Mouse (Mus musculus): ENCODE data around the gene Clasp1. TPM values are rescaled to one million over a fixed set of nuclear protein-coding genes. Genes with fewer than 3 reads are reported as not detected.

Clasp1 gene
- polyA plus RNA-seq, 1 experiment from 2014 or later = 117 TPM

GRCm38 (mm10) chr1:118438332-118438731 lies 49.5 kb downstream of the Clasp1 start:
- H3K27me3 ChIP-seq = no peaks in the 10 kb centered on the region
- no peaks in the 10 kb centered on the region for H3K36me3 ChIP-seq
- no peak overlapping the region for H3K27ac ChIP-seq
- no peak overlapping the region for H3K4me2 ChIP-seq
- H3K9ac ChIP-seq = no peak overlapping the region
- no peaks in the 10 kb centered on the region for H3K9me3 ChIP-seq
- no peak overlapping the region for H3K4me3 ChIP-seq
- no peak for ATAC-seq (ENCODE audit: low FRiP score)
- H3K4me1 ChIP-seq (replicated peaks) = peaks cover 26% of the 10 kb centered on the region

DNA sequence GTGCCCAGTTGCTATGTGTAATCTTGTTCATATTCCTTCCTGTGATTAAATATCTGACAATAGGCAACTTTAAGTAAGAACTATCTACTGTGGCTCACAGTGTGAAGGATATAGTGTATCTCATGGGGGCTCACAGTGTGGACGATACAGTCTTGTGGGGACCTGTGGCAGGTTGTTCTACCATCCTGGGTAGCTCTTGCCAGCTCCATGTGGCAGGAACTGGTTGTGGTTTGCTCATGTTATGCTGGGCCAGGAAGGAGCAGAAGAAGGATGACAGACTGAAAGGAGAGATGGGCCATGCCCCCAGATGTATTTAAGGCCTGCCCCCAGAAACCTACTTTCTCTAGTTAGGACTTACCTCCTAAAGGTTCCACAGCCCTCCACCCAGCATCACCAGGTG lies 51.7 kb downstream of the Clasp1 start:
- 97% methylated on average over 1 of the region's 1 CpGs for WGBS
- Histone ChIP-seq H3K4me1 (replicated peaks) (peaks cover 31% of the 10 kb centered on the region), H3K27me3 (no peaks in the 10 kb centered on the region), H3K9me3 (no peaks in the 10 kb centered on the region), H3K4me3 (no peak overlapping the region), H3K4me2 (no peak overlapping the region), H3K36me3 (no peaks in the 10 kb centered on the region), H3K27ac (no peak overlapping the region), H3K9ac (no peak overlapping the region)
- ATAC-seq (ENCODE audit: low FRiP score) = no peak

DNA sequence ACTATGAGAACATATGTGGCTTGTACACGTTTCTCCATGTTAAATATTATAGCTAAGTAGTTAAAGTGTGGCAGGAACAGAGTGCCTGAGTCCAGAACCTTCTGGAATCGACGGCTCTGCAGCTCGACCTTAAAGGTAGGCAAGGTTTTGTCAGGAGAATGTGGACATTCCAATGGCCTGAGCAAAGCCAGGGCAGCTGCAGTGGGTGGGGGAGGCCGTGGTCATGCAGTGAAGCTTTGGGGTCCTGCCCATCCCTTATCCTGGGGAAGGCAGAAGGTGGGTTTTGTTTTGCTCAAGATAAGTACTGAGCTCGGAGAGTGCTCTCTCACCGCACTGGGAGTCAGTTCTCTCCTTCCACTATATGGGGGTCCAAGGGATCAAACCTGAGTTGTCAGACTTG lies 55.6 kb downstream of the Clasp1 start:
- no peak for ATAC-seq (ENCODE audit: low FRiP score)
- Histone ChIP-seq H3K4me2 (no peak overlapping the region), H3K27ac (no peak overlapping the region), H3K9ac (no peak overlapping the region), H3K9me3 (no peaks in the 10 kb centered on the region), H3K4me3 (no peak overlapping the region), H3K27me3 (no peaks in the 10 kb centered on the region), H3K4me1 (replicated peaks) (peaks cover 45% of the 10 kb centered on the region), H3K36me3 (no peaks in the 10 kb centered on the region)
- WGBS = 92% methylated on average over 7 of the region's 7 CpGs

- Histone ChIP-seq H3K4me2 (no peak overlapping the region), H3K9me3 (no peaks in the 10 kb centered on the region), H3K9ac (no peak overlapping the region), H3K27me3 (no peaks in the 10 kb centered on the region), H3K36me3 (no peaks in the 10 kb centered on the region), H3K4me1 (replicated peaks) (peaks cover 40% of the 10 kb centered on the region), H3K4me3 (no peak overlapping the region), H3K27ac (peak overlapping the region; percentile 18)
- ATAC-seq (ENCODE audit: low FRiP score) = no peak
- 76% methylated on average over 3 of the region's 3 CpGs for WGBS
These were observed 56.1 kb downstream of the Clasp1 start for GRCm38 (mm10) chr1:118444988-118445387.

GRCm38 (mm10) chr1:118445441-118445840 lies 56.6 kb downstream of the Clasp1 start:
- Histone ChIP-seq H3K4me2 (no peak overlapping the region), H3K4me3 (no peak overlapping the region), H3K4me1 (replicated peaks) (peaks cover 40% of the 10 kb centered on the region), H3K36me3 (no peaks in the 10 kb centered on the region), H3K9ac (no peak overlapping the region), H3K9me3 (no peaks in the 10 kb centered on the region), H3K27me3 (no peaks in the 10 kb centered on the region), H3K27ac (peak overlapping the region; percentile 18)
- no peak for ATAC-seq (ENCODE audit: low FRiP score)
- 75% methylated on average over 6 of the region's 6 CpGs for WGBS

- Histone ChIP-seq H3K4me1 (replicated peaks) (peaks cover 40% of the 10 kb centered on the region), H3K4me3 (no peak overlapping the region), H3K36me3 (no peaks in the 10 kb centered on the region), H3K9me3 (no peaks in the 10 kb centered on the region), H3K27ac (no peak overlapping the region), H3K27me3 (no peaks in the 10 kb centered on the region), H3K9ac (no peak overlapping the region), H3K4me2 (no peak overlapping the region)
- ATAC-seq (ENCODE audit: low FRiP score) = no peak
- 92% methylated on average over 3 of the region's 3 CpGs for WGBS
These were observed 57.1 kb downstream of the Clasp1 start for GRCm38 (mm10) chr1:118446006-118446405.

GRCm38 (mm10) chr1:118447131-118447530 lies 58.3 kb downstream of the Clasp1 start:
- Histone ChIP-seq H3K27ac (no peak overlapping the region), H3K4me1 (replicated peaks) (peaks cover 37% of the 10 kb centered on the region), H3K4me2 (no peak overlapping the region), H3K36me3 (no peaks in the 10 kb centered on the region), H3K9me3 (no peaks in the 10 kb centered on the region), H3K4me3 (no peak overlapping the region), H3K9ac (no peak overlapping the region), H3K27me3 (no peaks in the 10 kb centered on the region)
- ATAC-seq (ENCODE audit: low FRiP score) = no peak
- 88% methylated on average over 2 of the region's 2 CpGs for WGBS

GRCm38 (mm10) chr1:118448214-118448613 lies 59.4 kb downstream of the Clasp1 start:
- Histone ChIP-seq H3K4me3 (no peak overlapping the region), H3K4me2 (no peak overlapping the region)
- 93% methylated on average over 1 of the region's 1 CpGs for WGBS

DNA sequence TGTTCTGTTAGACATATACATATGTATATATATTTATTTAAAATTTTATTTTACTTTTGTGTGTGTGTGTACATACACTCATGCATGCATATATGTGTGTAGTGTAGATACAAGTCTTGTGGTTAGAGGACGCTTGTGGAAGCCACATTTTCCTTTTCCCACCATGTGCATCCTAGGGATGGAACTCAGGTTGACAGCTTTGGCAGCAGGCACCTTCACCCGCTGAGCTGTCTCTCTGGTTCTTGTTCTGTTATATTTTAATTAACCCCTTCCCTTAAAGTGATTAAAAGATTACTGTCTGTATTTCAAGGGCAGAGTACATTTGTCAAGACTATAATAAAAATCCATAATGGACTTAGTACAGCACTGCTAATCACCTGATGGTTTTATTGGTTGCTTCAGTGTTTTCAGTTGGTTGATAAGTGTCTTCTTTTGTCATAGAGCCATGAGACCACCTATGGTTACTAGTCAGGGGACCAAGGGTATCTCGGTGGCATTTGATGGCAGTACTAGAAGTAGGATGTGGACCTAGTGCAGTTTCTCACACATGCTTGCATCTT lies 62.1 kb downstream of the Clasp1 start:
- H3K4me2 ChIP-seq = no peak overlapping the region
- no peak for ATAC-seq (ENCODE audit: low FRiP score)
- H3K36me3 ChIP-seq = no peaks in the 10 kb centered on the region
- peaks cover 42% of the 10 kb centered on the region for H3K4me1 ChIP-seq (replicated peaks)
- H3K9me3 ChIP-seq = no peaks in the 10 kb centered on the region
- 89% methylated on average over 3 of the region's 3 CpGs for WGBS
- no peak overlapping the region for H3K27ac ChIP-seq
- H3K27me3 ChIP-seq = no peaks in the 10 kb centered on the region
- no peak overlapping the region for H3K9ac ChIP-seq
- no peak overlapping the region for H3K4me3 ChIP-seq

More at GRCm38 (mm10) chr1:118448214-118448613, 59.4 kb downstream of the Clasp1 start:
- Histone ChIP-seq H3K27ac (no peak overlapping the region), H3K4me1 (replicated peaks) (peaks cover 42% of the 10 kb centered on the region), H3K9ac (no peak overlapping the region), H3K27me3 (no peaks in the 10 kb centered on the region), H3K9me3 (no peaks in the 10 kb centered on the region), H3K36me3 (no peaks in the 10 kb centered on the region)
- ATAC-seq (ENCODE audit: low FRiP score) = no peak

DNA sequence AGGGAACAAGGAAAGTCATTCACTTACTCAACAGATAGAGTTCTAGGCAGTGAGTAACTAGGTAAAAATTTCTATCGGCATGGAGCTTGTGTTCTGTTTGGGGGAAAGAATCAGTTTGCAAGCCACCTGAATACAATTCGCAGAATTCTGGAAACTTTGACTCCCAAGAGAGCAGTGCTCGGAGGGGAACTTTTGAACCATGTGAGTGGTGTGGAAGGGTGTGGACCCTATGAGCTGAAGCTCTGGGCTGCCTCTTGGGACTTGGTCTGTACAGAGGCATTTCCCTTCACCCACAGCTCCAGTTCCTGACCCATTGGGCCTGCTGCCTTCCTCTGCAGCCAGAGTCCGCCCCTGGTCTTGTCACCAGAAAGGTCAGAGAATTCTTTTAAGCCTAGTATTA lies 64.7 kb downstream of the Clasp1 start:
- H3K27me3 ChIP-seq = no peaks in the 10 kb centered on the region
- no peaks in the 10 kb centered on the region for H3K9me3 ChIP-seq
- no peak for ATAC-seq (ENCODE audit: low FRiP score)
- H3K9ac ChIP-seq = no peak overlapping the region
- H3K4me2 ChIP-seq = no peak overlapping the region
- 87% methylated on average over 4 of the region's 4 CpGs for WGBS
- no peaks in the 10 kb centered on the region for H3K36me3 ChIP-seq
- H3K27ac ChIP-seq = no peak overlapping the region
- H3K4me1 ChIP-seq (replicated peaks) = peaks cover 48% of the 10 kb centered on the region
- no peak overlapping the region for H3K4me3 ChIP-seq

DNA sequence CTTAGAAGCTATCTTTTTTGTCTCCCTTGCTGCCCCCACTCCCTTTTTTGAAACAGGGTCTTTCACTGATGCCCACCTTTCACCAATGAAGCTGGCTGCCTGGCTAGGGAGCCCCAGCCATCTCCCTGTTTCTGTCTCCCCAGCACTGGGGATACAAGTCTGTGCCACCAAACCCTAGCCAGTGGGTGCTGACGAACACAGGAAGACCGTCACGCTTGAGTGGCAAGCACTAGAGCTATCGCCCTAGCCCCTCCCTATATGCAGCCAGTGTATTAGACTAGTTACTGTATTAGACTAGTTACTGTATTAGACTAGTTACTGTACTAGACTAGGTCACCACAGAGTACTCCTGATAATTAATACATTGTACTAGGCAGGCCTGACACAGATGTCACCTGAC lies 66.0 kb downstream of the Clasp1 start:
- no peaks in the 10 kb centered on the region for H3K27me3 ChIP-seq
- H3K36me3 ChIP-seq = no peaks in the 10 kb centered on the region
- H3K9ac ChIP-seq = no peak overlapping the region
- H3K27ac ChIP-seq = no peak overlapping the region
- no peak for ATAC-seq (ENCODE audit: low FRiP score)
- no peak overlapping the region for H3K4me3 ChIP-seq
- 77% methylated on average over 4 of the region's 4 CpGs for WGBS
- no peaks in the 10 kb centered on the region for H3K9me3 ChIP-seq
- H3K4me1 ChIP-seq (replicated peaks) = peaks cover 57% of the 10 kb centered on the region
- no peak overlapping the region for H3K4me2 ChIP-seq

- ATAC-seq (ENCODE audit: low FRiP score) = no peak
- no peaks in the 10 kb centered on the region for H3K27me3 ChIP-seq
- peaks cover 13% of the 10 kb centered on the region for H3K36me3 ChIP-seq
- H3K4me2 ChIP-seq = peak overlapping the region; percentile 75
- H3K4me3 ChIP-seq = no peak overlapping the region
- peak overlapping the region; percentile 66 for H3K27ac ChIP-seq
- WGBS = 46% methylated on average over 11 of the region's 11 CpGs
- peaks cover 61% of the 10 kb centered on the region for H3K4me1 ChIP-seq (replicated peaks)
- H3K9me3 ChIP-seq = no peaks in the 10 kb centered on the region
- peak overlapping the region; percentile 51 for H3K9ac ChIP-seq
These were observed 68.5 kb downstream of the Clasp1 start for GRCm38 (mm10) chr1:118457256-118457882.

DNA sequence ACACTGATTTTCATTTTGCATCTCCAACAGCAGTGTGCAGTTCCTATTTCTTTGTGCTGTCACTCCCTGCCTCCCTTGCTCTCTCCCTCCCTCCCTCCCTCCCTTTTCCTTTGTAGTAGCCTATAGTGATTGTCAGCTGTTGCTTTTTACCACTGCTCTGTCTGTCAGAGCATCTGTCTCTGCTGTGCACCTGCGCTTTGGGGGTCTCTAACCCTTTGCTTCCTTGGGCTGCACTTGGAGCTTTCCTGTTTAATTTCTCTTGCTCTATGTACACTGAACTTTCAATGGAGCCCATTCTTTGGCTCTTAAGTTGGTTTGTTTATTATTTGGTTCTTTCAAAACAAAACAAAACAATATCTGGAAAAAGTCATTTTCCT lies 69.0 kb downstream of the Clasp1 start:
- Histone ChIP-seq H3K4me2 (peak overlapping the region; percentile 75), H3K27ac (peak overlapping the region; percentile 66), H3K9ac (peak overlapping the region; percentile 51), H3K4me3 (no peak overlapping the region), H3K36me3 (peaks cover 17% of the 10 kb centered on the region), H3K27me3 (no peaks in the 10 kb centered on the region), H3K9me3 (no peaks in the 10 kb centered on the region), H3K4me1 (replicated peaks) (peaks cover 60% of the 10 kb centered on the region)
- ATAC-seq (ENCODE audit: low FRiP score) = no peak
- WGBS = 19% methylated on average over 1 of the region's 1 CpGs
